ENCODE assay signal across 8 mouse cellular contexts in genomic region chr7:92984701-92985682, GRCm38 (mm10).
DNase-seq lines count a peak whose midpoint lies in the region; ATAC-seq and TF ChIP-seq lines count a peak whose summit lies in the region.

No protein-coding gene starts in this region.

- no peaks in the 10 kb centered on the region for H3K4me1 ChIP-seq in lung, embryonic 14.5 days (ENCODE audit: insufficient read depth)
- H3K4me1 ChIP-seq in lung, adult 2 months (ENCODE audit: control insufficient read depth, insufficient read depth, low read length): no peaks in the 10 kb centered on the region
- H3K4me1 ChIP-seq in neural tube, embryonic 11.5 days (ENCODE audit: control insufficient read depth, insufficient read depth, low read length): peaks cover 6% of the 10 kb centered on the region; the same call in 1 of the 2 replicates
- H3K4me1 ChIP-seq in limb, embryonic 10.5 days: 0 out of 2 replicates have a peak, but pooled peaks cover 4% of the 10 kb centered on the region

- DNase-seq in lung, embryonic 14.5 days: no peak
- no peak for DNase-seq in lung, adult 2 months
- DNase-seq in embryo, embryonic 9.5 days (ENCODE audit: extremely low spot score): peak; percentile 59
- peak; percentile 16 to 44 for DNase-seq in heart, postnatal 14 days
- DNase-seq in neural tube, embryonic 11.5 days (ENCODE audit: low spot score): peak; percentile 33
- no peak for DNase-seq in B cell, adult 2 months
- no peak for DNase-seq in kidney, adult 8-10 months
- DNase-seq in limb, embryonic 10.5 days (ENCODE audit: low spot score): no peak

- peak overlapping the region; percentile 23; the same call in 1 of the 2 replicates for H3K4me2 ChIP-seq in lung, embryonic 14.5 days
- peak overlapping the region; percentile 17 for H3K4me2 ChIP-seq in neural tube, embryonic 11.5 days (ENCODE audit: low read depth)

- no peaks in the 10 kb centered on the region for H3K9me3 ChIP-seq in lung, embryonic 14.5 days (ENCODE audit: low read depth, low read length)
- no peaks in the 10 kb centered on the region for H3K9me3 ChIP-seq in neural tube, embryonic 11.5 days (ENCODE audit: control insufficient read depth, low read length)
- H3K9me3 ChIP-seq in limb, embryonic 10.5 days (replicated peaks): no peaks in the 10 kb centered on the region

- no peak for TF ChIP-seq POLR2A in lung, adult 2 months (IDR thresholded peaks at IDR 0.05; ENCODE audit: borderline replicate concordance, extremely low read depth, low read depth, low read length)

- 48% methylated on average over 18 of the region's 18 CpGs for WGBS in lung, embryonic 14.5 days
- WGBS in lung, adult 2 months: 52% methylated on average over 18 of the region's 18 CpGs
- WGBS in neural tube, embryonic 11.5 days: 41% methylated on average over 18 of the region's 18 CpGs
- WGBS in limb, embryonic 10.5 days: 65% methylated on average over 18 of the region's 18 CpGs

- no peaks in the 10 kb centered on the region for H3K27me3 ChIP-seq in lung, embryonic 14.5 days (ENCODE audit: insufficient read depth, low read length)
- H3K27me3 ChIP-seq in neural tube, embryonic 11.5 days (ENCODE audit: control insufficient read depth, insufficient read depth, low read length): no peaks in the 10 kb centered on the region
- no peaks in the 10 kb centered on the region for H3K27me3 ChIP-seq in limb, embryonic 10.5 days (ENCODE audit: low read depth, poor library complexity, severe bottlenecking)

- TF ChIP-seq CTCF in lung, embryonic 14.5 days (IDR thresholded peaks at IDR 0.05; ENCODE audit: low read depth): no peak
- no peak for TF ChIP-seq CTCF in lung, adult 2 months (IDR thresholded peaks at IDR 0.05; ENCODE audit: insufficient read depth, low read length)

- no peaks in the 10 kb centered on the region for H3K36me3 ChIP-seq in lung, embryonic 14.5 days (ENCODE audit: insufficient read depth)
- H3K36me3 ChIP-seq in neural tube, embryonic 11.5 days (ENCODE audit: control insufficient read depth, insufficient read depth, low read length): no peaks in the 10 kb centered on the region
- no peaks in the 10 kb centered on the region for H3K36me3 ChIP-seq in limb, embryonic 10.5 days

- H3K27ac ChIP-seq in lung, embryonic 14.5 days (ENCODE audit: low read depth): no peak overlapping the region
- H3K27ac ChIP-seq in neural tube, embryonic 11.5 days (ENCODE audit: low read depth, low read length): peak overlapping the region; percentile 49; the same call in 1 of the 2 replicates
- H3K27ac ChIP-seq in limb, embryonic 10.5 days: no peak overlapping the region

- no peak overlapping the region for H3K9ac ChIP-seq in lung, embryonic 14.5 days
- peak overlapping the region; percentile 11; the same call in 1 of the 2 replicates for H3K9ac ChIP-seq in neural tube, embryonic 11.5 days (ENCODE audit: low read length)

- intact Hi-C loops in heart, postnatal 14 days (cut with DNase I): no loop called here

- peak; percentile 49; the same call in 1 of the 2 replicates for ATAC-seq in lung, embryonic 14.5 days (ENCODE audit: insufficient read depth)
- peak; percentile 91 for ATAC-seq in neural tube, embryonic 11.5 days (ENCODE audit: insufficient read depth, low FRiP score, low TSS enrichment)

- no peak overlapping the region for H3K4me3 ChIP-seq in lung, embryonic 14.5 days (ENCODE audit: low read depth, low read length)
- no peak overlapping the region for H3K4me3 ChIP-seq in lung, adult 2 months (replicated peaks; ENCODE audit: extremely low read depth, low read depth, low read length)
- H3K4me3 ChIP-seq in neural tube, embryonic 11.5 days (ENCODE audit: low read depth, low read length): no peak overlapping the region
- H3K4me3 ChIP-seq in limb, embryonic 10.5 days: no peak overlapping the region

Comparison
In these comparisons a context has a peak if more than half of its experiments do, and no peak if none do; other contexts are left out.
1. DNase-seq: peak in embryo, embryonic 9.5 days (single experiment), heart, postnatal 14 days (2 of 2) and neural tube, embryonic 11.5 days (single experiment); none in lung, embryonic 14.5 days (single experiment), lung, adult 2 months (single experiment), B cell, adult 2 months (0 of 2), kidney, adult 8-10 months (0 of 2) and limb, embryonic 10.5 days (single experiment).